Mouse (Mus musculus) limb, embryonic 12.5 days (tissue): ENCODE results near the gene Cdc42ep3. TPM values are rescaled to one million over a fixed set of nuclear protein-coding genes. Genes with fewer than 3 reads are reported as not detected.
A peak's percentile ranks its signal among the peaks of the same experiment; 100 is the strongest.

ENCODE experiments used
- ATAC-seq: fragments of 200-750 bp; cut with Nextera tagmentation; 2 replicates; pipeline ENCODE4 v1.8.0; 2017; ENCODE audit warnings: low read depth, moderate TSS enrichment; ENCODE audit not compliant: insufficient number of reproducible peaks, insufficient read depth, low FRiP score, low TSS enrichment
- H3K27ac ChIP-seq: fragments of 300-500 bp; sonication (generic); 2 replicates; pipeline ENCODE4 v1.5.1; 2016; ENCODE audit warnings: mild to moderate bottlenecking, moderate library complexity
- H3K27me3 ChIP-seq: fragments of 300-500 bp; sonication (generic); 2 replicates; pipeline ENCODE4 v1.6.1; 2016; ENCODE audit warnings: mild to moderate bottlenecking, moderate library complexity
- H3K36me3 ChIP-seq: fragments of 300-500 bp; sonication (generic); 2 replicates; pipeline ENCODE4 v1.6.1; 2016; ENCODE audit warnings: mild to moderate bottlenecking, moderate library complexity
- H3K4me1 ChIP-seq: fragments of 300-500 bp; sonication (generic); replicated peaks from 2 replicates; pipeline ENCODE4 v1.6.1; 2016
- H3K4me2 ChIP-seq: fragments of 300-500 bp; sonication (generic); 2 replicates; pipeline ENCODE4 v1.6.1; 2016; ENCODE audit warnings: mild to moderate bottlenecking, moderate library complexity
- H3K4me3 ChIP-seq: fragments of 300-500 bp; sonication (generic); replicated peaks from 2 replicates; pipeline ENCODE4 v1.5.1; 2016; ENCODE audit warnings: mild to moderate bottlenecking
- H3K9ac ChIP-seq: fragments of 300-500 bp; sonication (generic); replicated peaks from 2 replicates; pipeline ENCODE4 v1.6.1; 2016; ENCODE audit warnings: mild to moderate bottlenecking, moderate library complexity
- H3K9me3 ChIP-seq: fragments of 300-500 bp; sonication (generic); 2 replicates; pipeline ENCODE4 v1.6.1; 2016; ENCODE audit warnings: mild to moderate bottlenecking, moderate library complexity
- WGBS: fragments of 180-500 bp; shearing (Covaris S2); methylation state at CpG from one replicate; pipeline ENCODE4 v1.1.7; 2016; 5-methylcytosine and 5-hydroxymethylcytosine counted together
- polyA plus RNA-seq: library from polyadenylated mRNA; unstranded; fragments of >200 nt; fragmentation: Nextera tagmentation; extraction: Ambion mirVana; gene quantifications from 2 replicates; pipeline ENCODE4 v1.2.1, GENCODE M21; 2016

Gene Cdc42ep3
- polyA plus RNA-seq, 1 experiment from 2014 or later: 85.0 TPM

GRCm38 (mm10) chr17:79342639-79343333 is 12.1 kb downstream of the Cdc42ep3 start:
- peak overlapping the region; percentile 8; the same call in 1 of the 2 replicates for H3K9ac ChIP-seq
- H3K36me3 ChIP-seq: peaks cover 40% of the 10 kb centered on the region
- H3K4me3 ChIP-seq: no peak overlapping the region
- peak overlapping the region; percentile 17 for H3K4me2 ChIP-seq
- no peaks in the 10 kb centered on the region for H3K27me3 ChIP-seq
- H3K9me3 ChIP-seq: no peaks in the 10 kb centered on the region
- 55% methylated on average over 3 of the region's 3 CpGs for WGBS
- H3K27ac ChIP-seq: peak overlapping the region; percentile 81
- H3K4me1 ChIP-seq: peaks cover 61% of the 10 kb centered on the region
- peak; percentile 64; the same call in 1 of the 2 replicates for ATAC-seq

GRCm38 (mm10) chr17:79341946-79342470 is 12.9 kb downstream of the Cdc42ep3 start:
- 63% methylated on average over 7 of the region's 7 CpGs for WGBS
- Histone ChIP-seq H3K36me3 (peaks cover 46% of the 10 kb centered on the region), H3K9ac (no peak overlapping the region), H3K4me2 (no peak overlapping the region), H3K27me3 (no peaks in the 10 kb centered on the region), H3K4me1 (peaks cover 57% of the 10 kb centered on the region), H3K9me3 (no peaks in the 10 kb centered on the region), H3K27ac (no peak overlapping the region), H3K4me3 (no peak overlapping the region)
- ATAC-seq: no peak

DNA sequence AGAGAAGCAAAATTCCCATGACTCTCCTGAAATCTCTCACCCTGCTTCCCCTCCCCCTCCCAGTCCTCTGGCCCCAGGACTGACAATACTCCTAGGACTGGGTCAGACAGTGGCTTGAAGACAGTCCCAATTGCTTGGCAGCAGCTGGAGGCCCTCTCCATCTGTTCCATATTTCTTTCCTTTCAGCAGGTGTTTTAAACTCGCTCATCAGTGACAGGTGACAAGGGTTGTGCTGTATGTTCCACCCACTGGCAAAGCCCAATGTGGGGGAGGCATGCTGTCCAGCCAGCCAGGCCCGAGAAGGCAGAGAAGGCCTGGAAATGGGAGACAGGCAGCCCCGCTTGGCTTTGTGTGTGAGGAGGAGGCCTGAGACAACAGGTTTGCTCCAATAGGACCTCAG is 17.4 kb downstream of the Cdc42ep3 start:
- peaks cover 18% of the 10 kb centered on the region for H3K4me1 ChIP-seq
- no peak overlapping the region for H3K9ac ChIP-seq
- WGBS: 80% methylated on average over 3 of the region's 3 CpGs
- H3K4me3 ChIP-seq: no peak overlapping the region
- H3K9me3 ChIP-seq: no peaks in the 10 kb centered on the region
- no peak overlapping the region for H3K4me2 ChIP-seq
- peaks cover 74% of the 10 kb centered on the region for H3K36me3 ChIP-seq
- ATAC-seq: no peak
- no peak overlapping the region for H3K27ac ChIP-seq
- no peaks in the 10 kb centered on the region for H3K27me3 ChIP-seq

DNA sequence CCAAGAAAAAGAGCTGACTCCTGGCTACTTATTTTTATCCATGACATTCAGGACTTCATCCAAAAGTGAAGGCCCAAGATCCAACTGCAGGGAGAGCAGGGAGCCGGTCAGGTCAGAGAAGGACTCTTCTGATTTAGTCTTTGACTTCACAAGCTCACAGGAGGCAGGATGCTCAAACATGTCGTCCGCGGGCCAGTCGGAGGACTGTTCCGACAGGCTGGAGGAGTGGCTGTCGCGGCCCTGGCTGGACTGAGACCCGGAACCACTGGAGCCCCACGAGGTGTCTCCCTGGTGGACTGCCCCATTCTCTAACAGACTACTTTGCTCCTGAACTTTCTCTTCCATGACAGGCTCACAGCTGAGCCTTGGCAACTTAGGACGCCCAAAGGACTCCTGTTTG is 20.2 kb downstream of the Cdc42ep3 start:
- H3K9me3 ChIP-seq: no peaks in the 10 kb centered on the region
- H3K4me3 ChIP-seq: no peak overlapping the region
- H3K4me1 ChIP-seq: peaks cover 8% of the 10 kb centered on the region; the same call in 1 of the 2 replicates
- H3K27me3 ChIP-seq: no peaks in the 10 kb centered on the region
- no peak for ATAC-seq
- peaks cover 70% of the 10 kb centered on the region for H3K36me3 ChIP-seq
- no peak overlapping the region for H3K4me2 ChIP-seq
- H3K9ac ChIP-seq: no peak overlapping the region; the same call in 1 of the 2 replicates
- H3K27ac ChIP-seq: no peak overlapping the region
- 92% methylated on average over 11 of the region's 11 CpGs for WGBS

DNA sequence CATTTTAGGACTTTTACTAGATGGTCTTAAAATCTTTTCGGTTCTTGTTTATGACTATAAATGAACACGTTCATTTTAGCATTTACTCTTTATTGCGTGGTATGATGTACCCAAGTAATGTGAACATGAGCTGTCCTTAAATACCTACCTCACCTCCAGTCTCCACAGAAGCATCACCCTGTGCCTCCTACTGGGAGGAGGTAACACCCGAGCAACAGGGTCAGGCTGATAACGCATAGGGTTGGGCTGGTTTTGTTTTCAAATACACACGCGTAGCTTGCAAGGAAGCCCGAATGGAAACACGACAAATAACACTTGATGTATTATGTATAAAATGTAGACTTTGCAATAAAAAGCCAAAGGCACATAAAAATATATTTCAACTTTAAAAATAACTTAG is 21.2 kb downstream of the Cdc42ep3 start:
- ATAC-seq: no peak
- no peak overlapping the region for H3K4me3 ChIP-seq
- no peaks in the 10 kb centered on the region for H3K4me1 ChIP-seq
- no peak overlapping the region for H3K9ac ChIP-seq
- H3K27me3 ChIP-seq: no peaks in the 10 kb centered on the region
- no peaks in the 10 kb centered on the region for H3K9me3 ChIP-seq
- H3K27ac ChIP-seq: no peak overlapping the region
- H3K4me2 ChIP-seq: no peak overlapping the region
- H3K36me3 ChIP-seq: peaks cover 59% of the 10 kb centered on the region
- 87% methylated on average over 9 of the region's 9 CpGs for WGBS

GRCm38 (mm10) chr17:79332864-79333263 is 22.0 kb downstream of the Cdc42ep3 start:
- WGBS: 85% methylated on average over 3 of the region's 3 CpGs
- Histone ChIP-seq H3K4me3 (no peak overlapping the region), H3K9ac (no peak overlapping the region), H3K27ac (no peak overlapping the region), H3K36me3 (peaks cover 52% of the 10 kb centered on the region), H3K27me3 (no peaks in the 10 kb centered on the region), H3K4me1 (no peaks in the 10 kb centered on the region), H3K4me2 (no peak overlapping the region), H3K9me3 (no peaks in the 10 kb centered on the region)
- no peak for ATAC-seq

GRCm38 (mm10) chr17:79330397-79330796 is 24.5 kb downstream of the Cdc42ep3 start:
- no peak overlapping the region for H3K27ac ChIP-seq
- no peaks in the 10 kb centered on the region for H3K4me1 ChIP-seq
- no peak for ATAC-seq
- H3K4me2 ChIP-seq: no peak overlapping the region
- H3K27me3 ChIP-seq: no peaks in the 10 kb centered on the region
- H3K9ac ChIP-seq: no peak overlapping the region
- peaks cover 31% of the 10 kb centered on the region for H3K36me3 ChIP-seq
- no peak overlapping the region for H3K4me3 ChIP-seq
- no peaks in the 10 kb centered on the region for H3K9me3 ChIP-seq
- WGBS: 98% methylated on average over 2 of the region's 2 CpGs

DNA sequence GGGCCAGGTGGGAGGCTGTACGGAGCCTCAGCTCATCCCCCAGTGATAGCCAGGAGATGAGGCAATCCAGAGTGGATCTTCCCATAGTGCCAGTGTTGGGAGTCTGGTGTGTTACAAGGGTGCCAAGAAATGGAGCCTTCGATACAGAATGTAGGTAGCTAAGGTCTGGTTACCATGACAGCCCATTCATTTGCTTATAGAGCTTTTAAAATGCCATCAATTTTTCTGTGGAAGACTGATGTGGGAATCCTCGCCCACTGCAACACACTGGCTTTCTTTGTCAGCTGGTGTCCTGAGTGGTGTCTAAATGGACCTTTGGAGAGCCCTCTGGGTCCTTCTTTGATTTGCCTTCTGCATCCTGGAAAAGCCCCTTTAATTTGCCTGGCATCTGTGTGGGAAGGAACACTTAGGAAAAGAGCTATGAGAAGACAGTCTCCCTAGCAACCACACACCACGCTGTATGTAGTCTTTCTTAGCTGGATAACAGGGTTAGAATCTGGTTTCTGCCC is 28.0 kb downstream of the Cdc42ep3 start:
- no peak for ATAC-seq
- Histone ChIP-seq H3K36me3 (peaks cover 3% of the 10 kb centered on the region; the same call in 1 of the 2 replicates), H3K4me2 (no peak overlapping the region), H3K9me3 (no peaks in the 10 kb centered on the region), H3K27me3 (no peaks in the 10 kb centered on the region), H3K4me1 (no peaks in the 10 kb centered on the region), H3K9ac (no peak overlapping the region), H3K27ac (no peak overlapping the region), H3K4me3 (no peak overlapping the region)
- 87% methylated on average over 4 of the region's 4 CpGs for WGBS

DNA sequence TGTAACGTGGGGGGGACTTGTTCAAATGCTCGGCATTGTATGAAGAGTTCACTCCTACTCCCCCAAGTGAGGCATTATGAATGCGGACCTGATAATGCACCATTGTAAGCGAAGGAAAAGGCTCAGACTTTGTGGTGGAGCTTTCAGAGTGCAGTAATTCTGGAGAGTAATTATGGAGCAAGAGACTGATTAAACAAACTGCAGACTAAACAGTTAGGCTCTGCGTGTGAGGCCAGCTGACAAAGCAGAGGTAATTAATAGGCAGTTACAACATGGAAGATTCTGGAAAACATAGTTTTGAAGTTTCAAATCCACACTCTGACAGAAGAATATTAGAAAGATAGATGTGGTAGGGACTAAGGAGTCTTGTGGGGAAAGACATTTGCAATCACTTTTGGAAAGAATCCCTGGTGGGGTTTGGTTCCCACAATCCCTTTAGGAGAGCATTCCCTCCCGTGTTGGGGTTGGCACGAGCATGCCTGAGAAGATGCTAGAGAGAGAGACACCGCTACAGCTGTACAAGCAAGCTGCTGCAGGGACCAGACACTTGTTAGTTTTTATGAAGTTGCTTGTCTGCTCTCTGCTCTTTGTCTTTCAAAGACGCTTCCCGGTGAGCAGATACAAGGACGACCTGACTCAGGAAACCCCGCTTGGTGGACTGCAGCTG is 37.7 kb downstream of the Cdc42ep3 start:
- Histone ChIP-seq H3K4me3 (no peak overlapping the region), H3K4me2 (no peak overlapping the region), H3K9me3 (no peaks in the 10 kb centered on the region), H3K27me3 (no peaks in the 10 kb centered on the region), H3K9ac (no peak overlapping the region), H3K36me3 (no peaks in the 10 kb centered on the region), H3K27ac (no peak overlapping the region), H3K4me1 (peaks cover 6% of the 10 kb centered on the region; the same call in 1 of the 2 replicates)
- WGBS: 74% methylated on average over 12 of the region's 12 CpGs
- no peak for ATAC-seq

- peaks cover 6% of the 10 kb centered on the region; the same call in 1 of the 2 replicates for H3K4me1 ChIP-seq
- H3K27me3 ChIP-seq: no peaks in the 10 kb centered on the region
- H3K27ac ChIP-seq: no peak overlapping the region
- no peaks in the 10 kb centered on the region for H3K36me3 ChIP-seq
- H3K9me3 ChIP-seq: no peaks in the 10 kb centered on the region
- no peak overlapping the region for H3K4me3 ChIP-seq
- H3K4me2 ChIP-seq: no peak overlapping the region
- H3K9ac ChIP-seq: no peak overlapping the region
- no peak for ATAC-seq
- 92% methylated on average over 4 of the region's 4 CpGs for WGBS
These were observed 39.3 kb downstream of the Cdc42ep3 start for GRCm38 (mm10) chr17:79315415-79316094.

DNA sequence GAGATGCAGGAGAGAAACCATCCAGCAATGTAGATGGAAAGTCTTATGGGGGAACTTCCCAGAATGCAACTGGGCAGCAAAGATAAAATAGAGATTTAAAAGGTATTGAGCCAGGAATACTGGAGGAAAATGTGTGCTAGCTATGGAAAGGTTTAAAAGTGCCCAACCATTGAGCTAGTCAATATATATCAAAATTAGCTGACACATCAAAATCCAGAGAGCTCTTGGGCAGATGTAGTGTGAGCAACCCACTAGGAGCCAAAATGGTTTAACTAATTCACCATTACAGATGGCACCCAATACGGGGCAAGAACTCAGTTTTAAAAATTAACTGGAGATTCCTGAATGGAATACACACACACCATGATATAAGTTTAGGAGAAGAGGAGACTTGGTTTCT is 44.4 kb downstream of the Cdc42ep3 start:
- no peak overlapping the region for H3K4me2 ChIP-seq
- H3K9ac ChIP-seq: no peak overlapping the region
- H3K4me1 ChIP-seq: no peaks in the 10 kb centered on the region
- no peaks in the 10 kb centered on the region for H3K27me3 ChIP-seq
- no peak overlapping the region for H3K4me3 ChIP-seq
- no peaks in the 10 kb centered on the region for H3K9me3 ChIP-seq
- H3K27ac ChIP-seq: no peak overlapping the region
- 91% methylated on average over 1 of the region's 1 CpGs for WGBS
- no peak for ATAC-seq
- no peaks in the 10 kb centered on the region for H3K36me3 ChIP-seq
